Mouse (Mus musculus) forebrain, embryonic 10.5 days (tissue): ENCODE data around the gene Afg1l. TPM values are rescaled to one million over a fixed set of nuclear protein-coding genes. Genes with fewer than 3 reads are reported as not detected.

Experiments
- DNase-seq: peaks from one replicate; pipeline ENCODE4 v3.0.0-alpha.2; 2017; ENCODE audit warnings: low spot score; ENCODE audit errors: extremely low spot score
- H3K27ac ChIP-seq: fragments of 300-500 bp; sonication (generic); 2 replicates; pipeline ENCODE4 v1.5.1; 2016; ENCODE audit warnings: mild to moderate bottlenecking
- H3K27me3 ChIP-seq: fragments of 300-500 bp; sonication (generic); 2 replicates; pipeline ENCODE4 v1.6.1; 2016; ENCODE audit warnings: mild to moderate bottlenecking; ENCODE audit not compliant: poor library complexity, severe bottlenecking
- H3K36me3 ChIP-seq: fragments of 300-500 bp; sonication (generic); replicated peaks from 2 replicates; pipeline ENCODE4 v1.6.1; 2016; ENCODE audit warnings: mild to moderate bottlenecking, moderate library complexity
- H3K4me1 ChIP-seq: fragments of 300-500 bp; sonication (generic); 2 replicates; pipeline ENCODE4 v1.6.1; 2016
- H3K4me3 ChIP-seq: fragments of 300-500 bp; sonication (generic); 2 replicates; pipeline ENCODE4 v1.5.1; 2016; ENCODE audit warnings: mild to moderate bottlenecking, moderate library complexity
- H3K9me3 ChIP-seq: fragments of 300-500 bp; sonication (generic); 2 replicates; pipeline ENCODE4 v1.6.1; 2016; ENCODE audit warnings: mild to moderate bottlenecking, moderate library complexity
- WGBS: fragments of 180-500 bp; shearing (Covaris S2); methylation state at CpG from one replicate; pipeline ENCODE4 v1.1.7; 2016; 5-methylcytosine and 5-hydroxymethylcytosine counted together
- polyA plus RNA-seq: library from polyadenylated mRNA; unstranded; fragments of >200 nt; fragmentation: Nextera tagmentation; extraction: Ambion mirVana; gene quantifications from 2 replicates; pipeline ENCODE4 v1.2.1, GENCODE M21; 2016

The Afg1l gene
- polyA plus RNA-seq, 1 experiment from 2014 or later, result 3.6 TPM

- 86% methylated on average over 8 of the region's 8 CpGs for WGBS
- Histone ChIP-seq H3K27ac (no peak overlapping the region), H3K4me3 (no peak overlapping the region), H3K36me3 (peaks cover 26% of the 10 kb centered on the region), H3K9me3 (no peaks in the 10 kb centered on the region; the same call in 1 of the 2 replicates), H3K4me1 (no peaks in the 10 kb centered on the region), H3K27me3 (no peaks in the 10 kb centered on the region)
- DNase-seq, result no peak
Observed at GRCm38 (mm10) chr10:42263701-42264100, 214.7 kb downstream of the Afg1l start.

Other genes starting within 250 kb of the Afg1l start
- 2.1 and 2.3 TPM in 2 replicates for gene Foxo3, start 201.8 kb downstream of the Afg1l start, polyA plus RNA-seq
- gene Snx3, start 23.5 kb upstream of the Afg1l start, polyA plus RNA-seq, result 260 and 270 TPM in 2 replicates
- 80.9 and 87.7 TPM in 2 replicates for gene Nr2e1, start 105.1 kb upstream of the Afg1l start, polyA plus RNA-seq
- gene Ostm1, start 105.3 kb upstream of the Afg1l start, polyA plus RNA-seq, result 44.2 and 44.7 TPM in 2 replicates